Mouse (Mus musculus): ENCODE data around the gene Oas1f.
"Not testable (repeated sequence)": the region's sequence is repeated elsewhere in the genome, so short reads cannot be mapped to it uniquely, and the experiment has no call there.

Gene Oas1f

DNA sequence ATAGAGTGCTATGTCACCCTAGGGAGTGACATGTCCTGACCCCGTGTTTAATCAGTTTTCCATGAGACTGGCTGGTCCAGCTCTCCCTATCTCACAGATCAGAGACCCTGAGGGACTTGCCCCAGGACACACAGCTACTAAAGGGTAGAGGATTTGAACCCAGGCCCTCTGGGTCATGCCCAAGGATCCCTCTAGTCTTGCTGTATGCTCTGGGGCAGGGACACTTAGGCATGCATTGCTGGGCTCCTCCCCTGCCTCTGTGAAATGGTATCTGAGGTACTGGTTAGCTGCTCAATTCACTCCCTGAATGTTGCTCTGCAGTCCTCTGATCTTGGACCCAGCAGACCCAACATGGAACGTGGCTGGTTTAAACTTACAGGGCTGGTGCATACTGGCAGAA is 24.3 kb downstream of the Oas1f start:
- DNase-seq (ENCODE audit: low spot score): no peak

DNA sequence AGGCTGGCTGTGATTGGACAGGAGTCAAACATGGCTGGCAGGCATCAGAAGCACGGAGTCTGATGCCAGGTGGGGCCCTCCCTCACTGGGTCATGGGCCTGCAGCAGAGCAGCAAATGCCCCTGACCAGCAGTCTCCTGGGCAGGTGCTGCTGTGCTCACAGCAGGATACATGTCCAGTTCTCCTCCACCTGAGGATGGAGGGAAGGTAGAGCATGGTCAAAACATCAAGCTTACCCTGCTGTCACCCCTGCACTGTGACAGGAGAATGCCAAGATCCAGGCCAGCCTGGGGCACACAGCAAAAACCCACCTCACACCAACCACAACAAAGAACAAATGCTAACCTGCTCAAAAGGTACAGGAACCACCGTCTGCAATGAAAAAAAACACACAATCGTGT is 29.7 kb downstream of the Oas1f start:
- DNase-seq (ENCODE audit: low spot score): not testable (repeated sequence)

DNA sequence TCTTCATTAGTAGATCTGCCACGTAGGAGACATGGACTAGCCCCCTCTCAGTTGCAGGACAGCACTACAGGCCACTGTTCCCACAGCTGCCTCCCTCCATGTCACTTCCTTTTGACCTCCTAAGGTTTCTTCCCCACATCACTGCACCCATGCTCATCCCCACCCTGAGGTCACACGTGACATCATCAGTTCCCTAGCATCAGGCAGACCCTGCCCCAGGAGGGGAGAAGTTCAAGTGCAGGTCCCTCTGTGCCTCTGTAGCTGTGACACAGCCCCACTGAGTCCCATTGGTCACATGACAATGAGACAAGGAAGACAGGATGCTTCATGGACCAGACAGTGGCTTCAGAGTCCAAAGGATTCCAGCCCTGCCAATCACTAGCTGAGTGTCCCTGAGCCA is 30.2 kb downstream of the Oas1f start:
- DNase-seq (ENCODE audit: low spot score): not testable (repeated sequence)

DNA sequence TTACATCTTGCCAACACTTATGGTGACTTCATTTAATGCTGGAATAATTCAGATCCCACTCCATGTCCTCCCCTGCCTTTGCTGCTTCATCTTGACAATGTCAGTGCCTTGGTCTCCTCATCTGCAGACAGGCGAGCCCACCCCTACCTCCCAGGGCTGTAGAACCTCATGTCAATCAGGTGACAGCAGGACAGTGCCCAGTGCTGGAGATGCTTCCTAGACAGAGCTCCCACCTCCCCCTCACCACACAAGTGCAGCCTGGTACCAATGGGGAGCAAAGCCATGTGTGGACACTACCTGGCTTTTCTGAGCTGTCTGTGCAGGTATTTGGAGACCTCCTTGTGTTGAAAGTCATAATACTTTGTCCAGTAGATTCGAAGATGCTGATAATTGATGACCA is 31.6 kb downstream of the Oas1f start:
- not testable (repeated sequence) for DNase-seq (ENCODE audit: low spot score)

DNA sequence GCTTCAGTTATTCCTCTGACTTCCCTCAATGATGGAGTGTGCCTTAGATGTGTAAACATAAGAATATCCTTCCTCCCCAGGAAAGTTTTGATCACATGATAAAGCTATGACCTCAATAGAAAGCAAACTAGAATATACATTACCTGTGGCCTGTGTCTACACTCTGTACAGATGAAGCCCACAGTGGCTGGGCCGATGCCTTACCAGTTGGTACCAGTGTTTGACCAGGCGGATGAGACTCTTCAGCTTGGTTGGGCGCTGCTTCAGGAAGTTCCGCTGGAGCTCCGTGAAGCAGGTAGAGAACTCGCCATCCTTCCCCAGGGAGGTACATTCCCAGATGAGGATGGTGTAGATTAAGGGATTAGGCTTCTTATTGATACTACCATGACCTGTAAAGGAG is 34.5 kb downstream of the Oas1f start:
- not testable (repeated sequence) for DNase-seq (ENCODE audit: low spot score)

DNA sequence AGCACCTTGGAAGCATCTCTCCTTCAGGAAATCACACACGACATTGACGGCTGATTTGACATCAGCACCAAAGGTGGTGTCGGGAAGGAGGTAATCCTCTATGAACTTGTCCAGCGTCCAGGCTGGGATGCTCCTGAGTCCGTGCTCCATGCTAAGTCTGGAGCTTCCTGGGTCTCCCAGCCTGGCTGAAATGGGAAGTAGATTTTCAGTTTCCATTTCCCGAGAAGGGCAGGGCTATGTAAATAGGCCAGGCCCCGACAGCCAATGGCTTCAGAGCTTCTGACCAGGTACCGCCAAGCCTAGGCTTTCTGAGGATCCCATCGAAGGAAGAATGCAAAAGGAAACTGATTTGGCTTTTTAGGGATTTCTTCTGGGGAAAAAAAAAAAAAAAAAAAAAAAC is 40.2 kb downstream of the Oas1f start, which contains the start of gene Oas1g:
TSS of gene Oas1g (minus strand) at position 201 of the 400 bp plus-strand sequence.
- not testable (repeated sequence) for DNase-seq (ENCODE audit: low spot score)

DNA sequence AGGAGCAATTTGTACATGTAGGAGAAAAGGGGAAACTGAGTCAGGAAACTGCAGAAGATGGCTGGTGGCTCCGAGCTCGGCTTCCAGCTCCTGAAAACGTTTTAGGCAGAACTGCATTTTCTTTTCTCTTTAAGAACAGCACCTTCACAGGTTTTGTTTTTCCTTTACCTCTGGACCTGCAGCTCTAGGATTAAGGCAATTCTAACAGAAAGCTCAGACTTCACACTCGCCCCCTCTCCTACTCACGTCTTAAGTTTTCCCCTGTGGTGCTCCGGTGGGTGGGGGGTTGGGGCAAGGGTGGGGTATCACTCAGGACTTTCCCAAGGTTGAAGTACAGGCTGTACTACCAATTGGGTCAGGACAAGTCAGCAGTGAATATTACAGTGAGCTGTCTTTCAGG is 40.7 kb downstream of the Oas1f start:
- no peak for DNase-seq (ENCODE audit: low spot score)

DNA sequence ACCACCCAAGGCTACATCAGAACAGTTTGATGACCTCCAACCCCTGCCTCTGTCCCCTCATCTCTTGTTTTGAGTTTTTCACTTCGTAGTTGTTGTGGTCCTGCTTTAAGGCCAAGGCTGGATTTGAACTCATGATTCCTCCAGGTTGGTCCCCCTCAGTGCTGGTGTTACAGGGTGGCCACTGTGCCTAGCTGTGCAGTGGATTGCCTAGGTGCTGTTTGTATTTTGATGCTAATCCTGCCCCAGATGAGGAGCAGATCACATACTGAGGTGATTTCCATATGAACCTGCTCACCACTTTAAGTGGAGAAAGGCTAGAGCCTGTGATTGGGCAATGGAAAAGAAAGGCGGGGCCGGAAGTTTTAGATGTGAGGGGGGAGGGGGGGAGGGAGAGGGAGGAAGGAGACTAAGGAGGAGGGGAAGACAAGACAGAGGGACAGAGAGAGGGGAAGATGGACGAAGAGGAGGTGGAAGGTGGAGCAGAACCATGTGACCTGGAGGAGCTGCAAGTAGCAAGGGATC is 41.2 kb downstream of the Oas1f start:
- not testable (repeated sequence) for DNase-seq (ENCODE audit: low spot score)

DNA sequence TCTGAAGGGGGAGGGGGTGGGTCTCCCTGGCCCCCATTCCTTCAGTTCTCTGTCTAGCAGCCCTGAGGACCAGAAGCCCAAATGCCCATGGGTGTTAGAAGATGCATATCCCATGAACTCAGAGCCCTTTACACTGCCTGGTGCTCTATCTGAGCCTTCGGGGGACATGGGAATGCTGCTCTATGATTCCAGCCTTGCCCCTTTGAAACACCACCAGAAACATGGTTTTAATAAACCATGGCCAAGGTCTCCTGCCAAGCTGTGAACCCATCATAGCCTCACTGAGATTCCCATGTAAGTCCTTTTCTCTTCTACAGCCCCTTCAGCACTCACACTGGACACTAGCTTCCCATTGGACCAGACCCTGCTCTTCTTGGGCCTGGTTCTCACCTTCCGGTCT is 42.9 kb downstream of the Oas1f start:
- DNase-seq (ENCODE audit: low spot score): no peak

DNA sequence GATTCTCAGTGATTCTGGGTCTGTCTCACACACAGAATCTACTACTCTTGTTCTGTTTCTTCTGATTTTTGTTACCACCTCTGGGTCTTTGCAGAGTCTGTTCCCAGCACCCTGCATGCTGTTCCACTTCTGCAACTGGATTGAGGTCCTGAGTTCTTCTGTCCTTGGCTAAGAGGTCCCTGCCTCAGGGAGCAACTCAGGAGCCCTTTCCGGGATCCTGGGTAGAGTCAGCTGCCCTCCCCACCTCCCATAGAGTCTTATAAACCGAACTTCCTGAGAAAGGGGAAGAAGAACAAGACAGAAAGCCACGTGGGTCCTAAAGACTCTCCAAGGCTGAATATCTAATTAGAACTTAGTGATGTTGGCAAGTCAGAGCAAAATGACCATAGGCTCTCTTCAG is 43.8 kb downstream of the Oas1f start:
- DNase-seq (ENCODE audit: low spot score): no peak

DNA sequence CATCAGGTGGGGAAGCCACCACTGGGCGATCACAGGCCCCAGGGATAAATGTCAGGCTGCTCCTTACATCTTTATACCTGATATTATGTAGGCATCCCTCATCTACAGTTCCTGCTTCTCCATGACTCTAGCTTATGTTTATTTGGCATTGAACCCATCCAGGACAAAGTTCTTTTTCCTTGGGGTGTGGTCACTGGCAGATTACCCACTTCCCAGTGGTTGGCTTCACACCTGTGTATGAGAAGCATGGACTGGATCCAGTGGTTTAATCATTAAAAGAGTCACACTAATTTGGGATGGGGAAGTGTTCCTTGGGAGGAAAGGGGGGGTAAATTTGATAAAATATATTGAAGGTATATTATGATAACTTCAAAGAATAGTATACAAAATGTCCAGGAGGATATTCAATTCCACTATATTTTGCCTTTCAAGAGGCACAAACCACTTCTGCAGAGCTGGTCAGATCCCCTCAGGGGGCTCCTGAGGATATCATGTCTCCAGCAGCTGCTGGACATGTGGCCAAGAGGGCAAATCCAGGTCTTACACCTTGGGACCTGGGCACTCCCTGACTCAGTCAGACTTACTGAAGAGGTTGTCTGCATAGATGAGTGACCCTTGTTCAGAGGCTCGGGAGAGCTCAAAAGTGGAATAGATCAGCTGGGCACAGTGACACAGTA is 44.5 kb downstream of the Oas1f start:
- not testable (repeated sequence) for DNase-seq (ENCODE audit: low spot score)

DNA sequence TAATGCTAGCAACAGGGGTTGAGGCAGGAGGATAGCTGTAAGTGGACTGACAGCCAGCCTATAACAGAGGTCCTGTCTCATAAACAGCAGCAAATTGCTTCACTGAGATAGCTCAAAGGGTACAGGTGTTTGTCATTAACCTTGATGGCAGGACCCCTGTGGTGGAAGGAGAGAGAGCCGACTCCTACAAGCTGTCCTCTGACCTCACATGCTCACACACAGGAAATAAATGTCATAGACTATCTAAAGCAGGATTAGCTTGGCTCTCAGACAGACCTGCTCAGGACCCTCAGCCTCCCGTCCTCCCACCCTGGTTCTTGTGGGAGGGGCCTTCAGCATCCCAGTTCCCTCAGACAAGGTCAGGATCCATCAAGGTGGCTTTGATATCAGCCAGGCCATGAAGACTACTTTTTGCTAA is 45.1 kb downstream of the Oas1f start:
- DNase-seq (ENCODE audit: low spot score): no peak

DNA sequence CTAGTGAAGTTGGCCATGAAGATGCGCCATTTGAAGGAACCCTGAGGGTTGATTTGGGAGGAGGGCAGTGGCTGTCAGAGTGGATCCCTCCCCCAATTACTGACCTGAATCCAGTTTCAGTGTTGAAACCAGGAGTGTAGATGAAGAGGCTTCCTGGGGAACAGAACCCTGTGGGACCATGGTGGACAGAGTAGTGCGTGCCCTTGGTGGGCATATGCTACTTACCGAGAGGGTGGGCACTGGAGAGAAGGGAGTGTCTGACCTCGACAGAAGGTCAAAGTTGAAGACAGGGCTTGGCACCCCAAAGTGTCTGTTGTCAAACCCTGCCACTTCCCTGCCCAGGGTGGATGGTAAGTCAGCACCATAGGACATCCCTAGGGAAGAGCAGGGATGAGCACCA is 46.7 kb downstream of the Oas1f start:
- DNase-seq (ENCODE audit: low spot score): not testable (repeated sequence)

DNA sequence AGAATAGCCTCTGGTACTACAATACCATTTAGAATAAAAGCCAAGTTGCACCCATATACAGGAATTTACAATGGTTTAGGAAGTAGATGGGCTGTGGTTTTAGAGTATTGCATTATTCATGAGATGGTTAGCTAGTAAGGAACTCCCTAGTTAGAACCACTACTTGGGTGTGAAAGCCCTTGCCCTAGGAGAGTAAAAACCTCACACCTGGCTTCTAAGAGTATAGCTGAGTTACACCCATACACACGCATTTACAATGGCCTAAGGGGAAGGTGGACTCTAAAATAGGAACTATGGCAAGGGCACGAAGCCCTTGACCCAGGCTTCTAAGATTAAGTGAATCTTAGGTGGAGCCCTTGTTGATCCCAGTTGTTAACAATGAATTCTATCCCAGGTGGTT is 47.5 kb downstream of the Oas1f start:
- not testable (repeated sequence) for DNase-seq (ENCODE audit: low spot score)

DNA sequence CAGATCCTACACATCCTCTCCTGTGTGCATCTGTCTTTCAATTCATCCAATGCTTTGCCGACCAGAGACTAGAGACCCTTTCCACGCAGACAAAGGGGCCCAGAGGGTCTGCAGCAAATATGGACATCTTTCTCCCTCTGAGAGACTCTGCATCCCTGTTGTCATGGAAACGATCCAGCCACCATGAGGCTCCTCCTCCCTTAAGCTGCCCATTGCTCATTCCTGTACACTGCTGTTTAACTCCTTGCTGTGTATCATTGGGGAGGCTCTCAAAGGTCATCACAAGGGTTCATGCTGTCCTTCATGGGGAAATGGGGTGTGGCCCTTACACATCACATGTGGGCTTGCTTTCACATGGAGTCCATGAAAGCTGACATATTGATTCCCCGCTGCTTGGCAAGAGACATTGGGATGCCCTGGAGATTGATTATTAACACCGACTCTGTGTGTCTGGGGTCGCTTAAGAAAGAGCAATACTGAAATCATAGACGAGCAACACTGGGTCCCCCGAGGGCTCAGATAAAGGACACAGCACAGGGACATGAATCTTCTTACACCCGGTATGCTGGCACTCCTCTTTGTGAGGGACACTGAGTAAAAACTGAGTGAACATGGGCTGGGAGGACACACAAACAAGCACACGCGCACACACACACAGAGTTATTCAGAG is 48.2 kb downstream of the Oas1f start:
- DNase-seq (ENCODE audit: low spot score): no peak

DNA sequence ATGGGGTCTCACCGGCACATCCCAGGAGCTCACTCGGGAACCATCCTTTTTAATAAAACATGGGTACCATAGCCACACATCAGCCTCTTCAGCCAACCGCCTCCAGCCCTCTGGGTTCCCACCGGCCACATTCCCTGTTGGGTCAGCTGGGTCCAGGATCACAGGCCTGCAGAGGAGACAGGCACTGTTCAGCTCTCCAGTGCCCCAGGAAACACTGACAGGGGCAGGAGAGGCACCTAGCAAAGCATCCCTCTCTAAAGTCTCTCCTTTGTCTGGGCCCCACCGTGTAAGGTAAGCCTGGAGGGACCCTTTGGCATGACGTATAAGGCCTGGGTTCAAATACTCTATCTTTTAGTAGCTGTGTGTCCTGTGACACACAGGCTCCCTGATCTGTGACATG is 51.1 kb downstream of the Oas1f start:
- DNase-seq (ENCODE audit: low spot score): no peak

DNA sequence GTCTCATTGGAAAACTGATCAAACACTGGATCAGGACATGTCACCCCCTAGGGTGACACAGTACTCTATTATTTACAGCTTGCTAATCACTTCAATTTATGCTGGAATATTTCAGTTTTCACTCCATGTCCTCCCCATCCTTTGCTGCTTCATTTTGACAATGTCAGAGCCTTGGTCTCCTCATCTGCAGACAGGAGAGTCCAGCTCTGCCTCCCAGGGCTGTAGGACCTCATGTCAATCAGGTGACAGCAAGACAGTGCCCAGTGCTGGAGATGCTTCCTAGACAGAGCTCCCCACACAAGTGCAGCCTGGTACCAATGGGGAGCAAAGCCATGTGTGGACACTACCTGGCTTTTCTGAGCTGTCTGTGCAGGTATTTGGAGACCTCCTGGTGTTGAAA is 51.6 kb downstream of the Oas1f start:
- DNase-seq (ENCODE audit: low spot score): no peak

DNA sequence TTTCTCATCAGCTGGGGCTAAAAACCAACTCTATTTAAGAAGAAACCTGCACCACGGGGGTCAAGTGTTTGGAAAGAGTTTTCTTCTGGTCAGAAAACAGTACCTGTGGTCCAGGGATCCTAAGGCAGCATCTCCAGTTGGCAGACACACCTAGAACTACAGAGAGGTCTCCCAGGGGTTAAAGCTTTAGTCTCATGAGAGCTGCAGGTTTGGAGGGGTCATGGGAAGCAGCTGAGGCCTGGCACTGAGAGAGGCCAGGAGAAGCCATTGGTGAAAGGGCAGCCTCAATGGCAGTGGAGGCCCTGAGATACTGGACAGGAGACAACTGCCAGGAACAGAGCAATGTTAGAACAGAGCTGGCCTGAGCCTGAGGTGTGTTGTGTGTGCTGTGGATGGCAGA is 53.5 kb downstream of the Oas1f start:
- no peak for DNase-seq (ENCODE audit: low spot score)

DNA sequence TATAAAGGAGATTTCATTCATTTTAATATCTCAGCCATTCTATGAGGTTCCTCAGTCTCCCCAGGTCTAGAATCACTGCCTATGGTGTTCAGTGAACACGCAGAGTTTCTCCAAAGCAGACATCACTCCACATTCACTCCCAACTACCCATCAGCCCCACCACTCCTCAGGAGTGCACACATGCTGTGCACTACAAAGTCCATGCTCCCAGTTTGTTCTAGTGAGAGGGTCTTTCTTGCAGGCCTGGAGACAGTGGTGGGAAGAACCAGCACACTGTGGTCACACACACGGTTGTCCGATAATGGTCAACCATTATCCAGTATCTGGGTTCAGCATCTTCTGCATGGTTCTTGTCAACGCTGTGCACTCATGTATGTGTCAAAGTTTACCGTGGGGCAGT is 54.9 kb downstream of the Oas1f start:
- no peak for DNase-seq (ENCODE audit: low spot score)

DNA sequence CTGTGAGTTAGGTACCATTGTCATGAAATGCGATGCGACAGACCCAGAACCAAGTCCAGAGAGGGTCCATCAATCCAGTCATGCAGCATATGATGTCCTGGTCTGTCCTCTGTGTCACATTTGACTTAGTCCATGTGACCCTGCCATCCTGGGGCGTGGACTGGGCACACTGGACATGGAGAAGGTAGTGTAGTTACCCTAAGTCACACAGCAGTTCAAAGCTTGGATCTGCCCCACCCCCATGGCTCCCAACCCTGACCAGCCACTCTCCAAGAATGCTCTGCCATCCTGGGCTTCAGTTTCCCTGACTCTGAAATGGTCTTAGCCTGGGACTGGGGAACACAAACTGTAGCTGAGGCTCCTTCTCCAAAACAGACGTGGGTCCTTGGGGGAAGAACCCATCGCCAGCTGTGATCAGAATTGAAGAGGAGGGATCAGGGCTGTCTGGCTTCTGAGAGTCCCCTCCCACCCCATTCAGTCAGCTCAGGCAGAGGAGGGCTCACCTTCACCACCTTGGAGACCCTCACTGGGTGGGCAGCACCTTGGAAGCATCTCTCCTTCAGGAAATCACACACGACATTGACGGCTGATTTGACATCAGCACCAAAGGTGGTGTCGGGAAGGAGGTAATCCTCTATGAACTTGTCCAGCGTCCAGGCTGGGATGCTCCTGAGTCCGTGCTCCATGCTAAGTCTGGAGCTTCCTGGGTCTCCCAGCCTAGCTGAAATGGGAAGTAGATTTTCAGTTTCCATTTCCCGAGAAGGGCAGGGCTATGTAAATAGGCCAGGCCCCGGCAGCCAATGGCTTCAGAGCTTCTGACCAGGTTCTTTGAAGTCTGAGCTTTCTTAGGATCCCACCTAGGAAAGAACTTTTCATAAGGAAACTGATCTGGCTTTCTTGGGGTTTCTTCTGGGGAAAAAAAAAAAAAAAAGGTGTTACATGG is 59.9 kb downstream of the Oas1f start, which contains the start of gene Oas1a:
TSS of gene Oas1a (minus strand) at position 731 of the 943 bp plus-strand sequence.
- not testable (repeated sequence) for DNase-seq (ENCODE audit: low spot score)

All from urinary bladder, postnatal 10 days (tissue).